Mouse (Mus musculus) right cerebral cortex, postnatal 4 days (tissue): Measurements from ENCODE around the gene Slit3.
A peak's percentile ranks its signal among the peaks of the same experiment; 100 is the strongest.

ENCODE experiments used
- DNase-seq: peaks from one replicate; pipeline ENCODE4 v3.0.0-alpha.2; 2022

Gene Slit3

DNA sequence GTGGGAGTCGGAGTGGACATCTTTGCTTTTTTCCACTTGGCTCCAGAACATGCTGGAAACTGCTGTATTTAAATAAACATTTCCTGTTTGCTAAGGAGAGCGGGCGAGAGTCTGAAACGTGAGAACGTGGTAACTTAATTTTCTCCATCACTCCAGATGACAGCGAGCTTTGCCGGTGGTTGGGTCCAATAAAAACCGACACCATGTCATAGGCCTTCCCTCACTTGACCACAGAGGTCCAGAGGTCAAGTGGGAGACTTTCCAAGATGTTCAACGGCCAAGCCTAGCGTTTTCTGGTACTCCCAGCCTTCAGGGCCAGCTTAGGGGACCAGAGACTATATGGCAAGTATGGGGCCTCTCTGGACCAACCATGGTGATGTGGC, 4.1 kb downstream of the Slit3 start:
- DNase-seq: no peak

DNA sequence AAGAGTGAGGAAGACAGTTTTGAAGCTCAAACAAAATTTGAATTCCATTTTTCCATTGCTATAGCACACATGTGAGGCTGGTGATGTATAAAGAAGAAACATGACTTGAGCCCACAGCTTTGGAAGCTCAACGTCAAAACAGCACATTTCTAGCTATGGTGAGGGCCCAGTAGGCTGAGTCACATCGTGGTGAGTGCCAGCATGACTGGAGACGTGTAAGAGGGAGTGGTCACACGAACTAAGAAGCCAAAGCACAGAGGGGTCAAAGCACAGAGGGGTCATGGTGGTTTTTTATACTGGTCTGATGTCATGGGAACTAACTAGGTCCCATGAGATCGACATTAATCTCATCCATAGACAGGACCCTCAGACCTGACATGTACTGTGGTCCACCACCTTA, 10.7 kb downstream of the Slit3 start:
- no peak for DNase-seq

DNA sequence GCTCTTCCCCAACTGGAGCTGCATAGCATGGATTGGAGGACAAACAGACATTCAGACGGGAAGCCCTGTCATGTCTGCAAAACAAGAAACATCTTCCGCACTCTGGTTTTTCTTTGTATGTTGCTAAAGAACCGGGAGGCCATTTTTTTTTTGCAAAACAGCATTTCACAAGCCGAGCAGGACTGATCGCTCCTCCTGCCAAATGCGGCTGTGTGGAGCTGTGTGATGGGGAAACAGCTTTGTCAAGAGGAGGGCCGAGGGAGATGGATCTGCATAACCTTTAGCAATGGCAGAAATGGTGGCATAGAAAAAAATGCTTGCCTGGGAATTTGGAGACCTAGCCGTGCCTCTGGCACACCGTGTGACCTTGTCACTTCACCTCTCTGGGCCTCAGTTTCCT, 15.6 kb downstream of the Slit3 start:
- no peak for DNase-seq

DNA sequence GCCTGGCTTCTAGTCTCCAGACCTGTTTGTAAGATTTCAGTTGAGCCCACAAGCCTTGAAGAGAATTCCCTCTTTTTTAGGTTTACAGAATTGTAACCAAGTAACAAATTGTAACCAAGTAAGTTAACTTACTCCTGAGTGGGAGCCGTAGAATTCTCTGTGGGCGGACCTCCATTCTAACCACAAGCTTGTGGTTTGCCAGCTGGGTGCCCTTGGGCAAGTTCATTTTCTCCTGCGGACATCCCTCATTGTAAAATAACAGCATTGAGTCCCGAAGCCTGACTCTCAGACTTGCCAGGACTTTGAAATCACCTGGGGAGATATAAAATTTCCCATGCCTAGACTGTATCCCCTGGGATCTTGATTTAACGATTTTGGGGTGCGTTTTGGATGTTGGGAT, 19.1 kb downstream of the Slit3 start:
- DNase-seq: no peak

DNA sequence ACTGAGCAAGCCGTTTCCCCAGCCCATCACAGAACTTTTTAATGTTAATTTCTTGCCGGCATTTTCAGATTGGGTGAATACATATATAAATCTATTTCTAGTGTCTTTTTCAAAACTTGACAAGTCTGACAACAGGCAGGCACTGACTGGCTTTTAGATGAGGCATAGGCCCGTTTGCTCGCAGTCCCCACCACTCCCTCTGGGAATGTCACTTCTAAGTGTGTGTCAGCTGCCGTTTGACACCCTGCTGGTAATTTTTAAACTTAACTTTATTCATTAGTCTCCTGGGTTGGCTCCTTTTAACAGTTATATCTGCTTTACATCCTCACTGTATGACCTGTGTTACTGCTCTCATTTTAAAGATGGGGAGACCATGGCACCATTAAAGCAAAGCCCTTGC, 21.2 kb downstream of the Slit3 start:
- DNase-seq: no peak

DNA sequence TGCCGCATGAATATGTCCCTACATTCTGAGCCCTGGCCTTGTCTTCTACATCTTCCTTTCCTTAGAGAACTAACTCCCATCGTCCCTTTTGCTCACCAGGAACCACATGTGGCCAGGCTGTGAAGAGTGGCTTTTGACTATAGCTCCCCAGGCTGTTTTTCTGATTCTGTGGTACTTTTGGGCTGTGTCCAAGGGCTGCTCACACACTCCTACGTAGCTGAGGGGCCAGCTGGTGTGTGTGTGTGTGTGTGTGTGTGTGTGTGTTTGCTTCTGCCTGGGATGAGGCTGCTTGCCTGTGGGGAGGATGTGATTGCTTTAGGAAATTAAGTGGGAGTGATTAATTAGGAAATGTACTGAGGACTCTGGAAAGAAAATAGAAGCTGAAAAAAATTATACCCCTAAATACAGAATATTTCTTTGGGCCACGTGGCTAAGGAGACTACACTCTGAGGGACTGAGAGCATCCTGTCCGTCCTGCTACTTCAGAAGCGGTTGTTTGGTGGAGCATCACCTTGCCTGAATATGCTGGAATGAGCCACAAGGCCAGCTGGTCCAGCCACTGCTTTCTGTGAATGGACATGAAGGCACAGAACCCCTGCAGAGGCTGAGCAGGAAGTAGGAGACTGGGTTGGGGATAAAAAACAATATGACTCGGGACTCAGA, 21.8 kb downstream of the Slit3 start:
- DNase-seq: peak; percentile 57

DNA sequence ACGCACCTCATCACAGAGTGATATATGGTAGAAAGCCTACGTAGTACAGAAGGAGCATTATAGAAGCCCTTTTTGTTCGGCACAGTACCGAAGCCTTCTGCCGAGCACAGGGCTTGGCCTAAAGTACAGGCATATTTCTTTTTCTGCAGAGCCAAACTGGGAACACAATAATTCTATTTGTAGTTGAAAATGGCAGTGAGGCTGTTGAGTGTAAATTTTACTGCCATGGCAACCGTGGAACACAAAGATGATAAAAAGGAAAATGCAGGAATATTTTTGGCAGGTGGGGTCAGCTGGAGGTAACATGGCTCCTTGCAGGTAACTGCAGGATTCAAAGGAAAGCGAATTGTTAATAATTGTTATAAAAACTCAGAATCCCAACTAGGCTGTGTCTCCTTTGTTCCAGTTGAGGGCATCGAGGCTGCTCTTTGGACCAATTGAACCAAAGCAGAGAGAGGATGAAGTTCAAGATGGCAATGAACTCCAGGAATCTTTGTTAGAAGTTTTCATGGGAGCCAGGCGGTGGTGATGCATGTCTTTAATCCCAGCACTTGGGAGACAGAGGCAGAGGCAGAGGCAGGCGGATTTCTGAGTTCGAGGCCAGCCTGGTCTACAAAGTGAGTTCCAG, 26.9 kb downstream of the Slit3 start:
- no peak for DNase-seq

DNA sequence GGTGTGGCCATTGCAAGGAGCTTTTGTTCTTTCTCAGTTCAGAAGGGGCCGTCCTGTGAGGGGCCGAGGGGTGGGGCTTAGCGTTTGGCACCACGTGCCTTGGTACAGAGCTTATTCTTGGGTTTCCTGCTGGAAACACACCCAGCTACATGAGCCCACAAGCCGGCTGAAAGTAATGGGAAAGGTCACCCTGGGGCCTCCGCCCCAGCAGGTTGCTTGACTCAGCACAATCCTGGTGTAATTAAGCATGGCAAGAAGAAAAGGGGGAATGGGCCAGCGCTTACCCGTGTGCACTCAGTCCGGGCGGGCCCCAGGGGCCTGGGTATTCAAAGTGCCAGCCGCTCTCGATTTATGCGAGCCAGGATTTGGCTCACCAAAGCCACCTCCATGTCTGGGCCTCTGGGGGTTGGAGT, 30.5 kb downstream of the Slit3 start:
- no peak for DNase-seq

DNA sequence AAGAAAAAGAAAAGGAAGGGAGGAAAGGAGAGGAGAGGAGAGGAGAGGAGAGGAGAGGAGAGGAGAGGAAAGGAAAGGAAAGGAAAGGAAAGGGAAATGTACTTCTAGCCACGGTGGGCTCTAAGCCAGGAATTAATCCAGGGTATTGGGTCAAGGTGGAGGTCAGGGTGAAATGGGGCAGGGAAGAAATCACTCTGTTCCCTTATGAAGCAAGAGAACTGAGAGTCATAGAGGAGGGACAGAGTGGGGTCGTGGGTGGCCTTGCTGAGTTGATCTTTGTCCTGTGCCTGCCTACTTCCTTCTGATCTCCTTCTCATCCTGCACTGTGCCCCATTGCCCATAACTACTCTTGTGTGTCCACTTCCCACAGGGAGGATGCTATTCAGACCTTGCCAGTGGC, 31.9 kb downstream of the Slit3 start:
- no peak for DNase-seq

DNA sequence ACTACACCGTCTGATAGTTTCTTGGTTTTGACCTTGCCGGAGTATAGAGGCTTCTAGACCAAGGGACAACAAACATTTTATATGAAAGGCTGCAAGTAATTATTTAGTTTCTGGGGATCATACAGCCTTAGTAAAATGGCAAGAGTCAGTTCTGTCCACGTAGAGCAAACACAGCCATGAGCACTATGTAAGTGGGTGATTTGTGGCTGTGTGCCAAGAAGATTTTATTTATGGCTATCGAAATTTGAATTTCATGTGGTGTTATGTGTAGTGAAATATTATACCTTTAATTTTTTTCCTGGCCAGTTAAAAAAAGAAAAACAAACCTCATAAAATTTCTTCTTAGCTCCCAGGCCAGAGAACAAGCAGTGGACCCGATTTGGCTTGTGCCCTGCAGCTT, 33.4 kb downstream of the Slit3 start:
- DNase-seq: no peak

DNA sequence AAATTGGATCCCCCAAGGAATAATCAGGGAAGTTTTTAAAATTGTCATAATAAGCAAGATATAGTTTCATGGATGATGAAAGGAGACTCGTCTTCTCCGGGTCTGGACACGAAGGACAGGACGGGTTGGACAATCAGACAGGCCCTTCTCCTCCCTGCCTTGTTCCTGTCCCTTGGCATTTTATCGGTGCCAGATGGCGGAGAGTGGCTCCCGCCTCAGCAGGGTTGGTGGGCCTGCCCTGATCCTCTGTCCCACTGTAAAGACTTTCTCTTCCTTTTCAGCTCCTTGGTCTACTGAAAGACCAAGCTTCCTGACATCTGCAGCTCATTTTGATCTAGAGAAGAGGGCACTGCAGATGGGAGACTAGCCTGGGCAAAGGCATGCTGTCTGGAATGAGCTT, 34.3 kb downstream of the Slit3 start:
- DNase-seq: no peak

DNA sequence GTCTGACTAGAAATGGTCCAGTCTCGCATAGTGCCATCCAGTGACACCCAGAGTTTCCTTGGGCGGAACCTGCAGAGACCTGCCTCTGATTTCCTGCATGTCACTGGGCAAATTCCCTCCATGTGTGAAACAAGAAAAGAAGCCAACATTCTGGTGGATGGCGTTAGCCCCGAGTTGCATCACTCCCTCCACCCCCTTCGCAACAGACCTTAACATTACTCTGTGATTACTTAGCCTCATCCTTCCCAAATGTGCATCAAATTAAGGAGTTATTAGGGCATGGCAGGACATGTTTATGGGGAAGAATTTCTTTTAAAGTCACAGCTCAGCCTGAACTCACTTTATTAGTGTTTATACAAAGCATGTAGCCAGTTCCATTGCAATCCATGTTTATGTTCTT, 35.7 kb downstream of the Slit3 start:
- no peak for DNase-seq

DNA sequence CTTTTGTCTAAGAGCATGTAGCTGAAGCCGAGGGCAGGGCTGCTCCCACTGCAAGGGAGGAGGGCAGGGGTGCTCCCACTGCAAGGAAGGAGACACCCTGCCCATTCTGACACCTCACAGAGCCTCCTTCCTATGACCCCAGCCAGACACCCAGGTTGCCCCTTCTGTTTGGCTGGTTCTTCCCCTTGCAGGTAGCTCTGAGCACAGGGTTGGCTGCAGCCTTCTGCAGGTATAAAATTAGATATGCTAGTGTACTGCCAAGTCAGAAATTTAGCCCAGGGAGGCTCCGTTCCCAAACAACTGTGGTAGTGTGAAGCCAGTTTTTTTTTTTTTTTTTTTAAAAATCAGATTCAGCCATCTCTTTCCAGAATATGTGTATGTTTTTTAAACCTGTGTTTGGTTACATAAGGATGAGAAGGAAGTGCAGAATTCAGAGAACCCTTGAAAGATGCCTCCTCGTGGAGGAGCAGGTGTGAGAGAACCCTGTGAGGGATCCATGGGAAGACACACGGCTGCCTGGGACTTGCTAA, 39.7 kb downstream of the Slit3 start:
- no peak for DNase-seq

DNA sequence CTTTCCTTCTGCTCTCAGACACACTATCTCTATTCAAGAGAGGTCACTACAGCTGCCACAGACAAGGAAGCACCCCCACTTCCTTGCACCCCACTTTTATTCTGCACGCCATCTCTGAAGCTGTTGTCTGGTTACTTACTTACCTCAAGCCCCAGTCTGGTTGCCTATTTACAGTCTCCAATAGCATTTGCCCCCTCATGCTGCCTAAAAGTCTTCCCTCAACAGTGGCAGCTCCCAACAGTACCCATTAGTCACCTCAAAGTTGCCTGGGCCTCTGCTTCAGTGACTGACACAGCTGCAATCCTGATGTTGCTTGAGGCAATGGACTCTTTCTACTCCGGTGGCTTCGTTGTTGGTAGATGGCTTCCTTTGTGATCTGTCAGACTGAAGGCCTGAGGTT, 42.4 kb downstream of the Slit3 start:
- DNase-seq: no peak

DNA sequence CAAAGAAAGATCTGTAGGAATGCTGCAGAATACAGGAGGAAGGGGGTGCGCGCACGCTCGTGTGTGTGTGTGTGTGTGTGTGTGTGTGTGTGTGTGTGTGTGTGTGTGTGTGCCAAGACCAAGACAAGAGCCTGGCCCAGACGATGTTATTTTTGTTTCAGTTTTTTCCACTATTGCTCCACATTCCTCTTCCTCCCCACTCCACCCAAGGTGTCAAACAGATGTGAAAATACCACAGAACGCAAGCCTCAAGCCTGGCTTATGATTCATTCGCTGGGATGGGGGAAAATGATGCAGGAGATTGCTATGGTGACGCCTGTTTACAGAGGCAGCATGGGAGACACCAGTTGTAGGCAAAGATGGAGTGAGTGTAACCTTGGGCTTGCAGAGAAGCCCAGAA, 46.2 kb downstream of the Slit3 start:
- no peak for DNase-seq

DNA sequence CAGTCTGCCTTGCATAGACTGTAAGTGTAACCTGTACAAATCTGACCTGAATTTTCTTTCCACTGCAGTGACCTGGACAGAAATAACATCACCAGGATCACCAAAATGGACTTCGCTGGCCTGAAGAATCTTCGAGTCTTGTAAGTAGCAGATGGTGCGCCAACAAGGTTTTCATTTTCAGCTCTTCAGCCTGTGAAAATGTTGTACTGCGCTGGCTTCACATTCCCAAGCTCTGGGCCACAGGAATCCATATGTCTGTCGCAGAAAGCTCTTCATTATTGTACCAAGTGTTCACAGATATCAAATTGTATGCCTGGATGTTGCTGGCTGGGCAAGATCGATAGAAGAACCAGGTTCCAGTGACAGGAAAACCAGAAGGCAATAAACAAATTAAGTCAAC, 50.5 kb downstream of the Slit3 start:
- no peak for DNase-seq

DNA sequence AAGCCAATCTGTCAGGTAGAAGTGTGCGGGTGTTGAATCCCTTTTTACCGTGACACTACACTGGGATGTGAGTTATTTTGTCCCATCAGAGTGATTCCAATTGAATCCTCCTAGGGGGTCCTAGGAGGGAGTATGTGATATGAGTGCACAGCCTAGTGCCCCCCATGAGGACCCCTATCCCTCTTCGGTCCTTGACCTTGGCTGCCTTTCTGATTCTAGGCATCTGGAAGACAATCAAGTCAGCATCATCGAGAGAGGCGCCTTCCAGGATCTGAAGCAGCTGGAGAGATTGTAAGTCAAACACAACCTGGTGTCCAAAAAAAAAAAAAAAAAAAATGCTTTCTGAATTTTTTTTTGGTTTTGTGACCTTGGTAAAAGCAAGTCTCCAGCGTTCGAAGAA, 56.5 kb downstream of the Slit3 start:
- no peak for DNase-seq

DNA sequence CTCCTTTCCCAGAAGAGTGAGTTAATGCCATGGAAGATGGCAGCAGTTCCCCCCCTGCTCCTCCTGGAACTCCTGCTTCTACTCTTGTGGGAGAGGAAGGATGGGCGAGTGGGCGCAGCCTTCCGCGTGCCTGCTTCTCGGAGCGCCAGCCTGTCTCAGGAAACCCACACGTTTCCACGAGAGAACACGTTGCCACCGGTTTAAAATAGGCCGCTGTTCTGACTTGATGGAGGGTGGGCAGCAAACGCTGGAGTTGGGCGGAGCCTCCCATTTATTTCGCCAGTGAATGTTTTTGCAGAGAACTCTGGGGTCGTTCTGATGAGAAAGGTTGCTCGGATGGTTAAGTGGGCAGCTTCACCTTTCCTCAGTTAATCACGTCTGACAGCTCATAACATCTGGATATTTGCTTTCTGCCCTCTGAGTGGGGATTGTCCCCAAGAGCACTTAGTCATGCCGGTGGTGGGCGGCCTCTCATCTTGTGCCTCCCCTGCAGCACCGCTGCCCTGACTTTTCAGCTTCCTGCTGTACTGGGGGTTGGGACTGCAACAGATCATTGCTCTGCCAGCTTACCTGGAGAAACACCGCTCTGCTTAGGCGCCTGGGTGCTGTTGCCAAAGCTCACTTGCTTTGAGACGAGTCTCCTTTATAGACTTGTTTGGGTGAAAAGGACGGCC, 57.3 kb downstream of the Slit3 start:
- no peak for DNase-seq

DNA sequence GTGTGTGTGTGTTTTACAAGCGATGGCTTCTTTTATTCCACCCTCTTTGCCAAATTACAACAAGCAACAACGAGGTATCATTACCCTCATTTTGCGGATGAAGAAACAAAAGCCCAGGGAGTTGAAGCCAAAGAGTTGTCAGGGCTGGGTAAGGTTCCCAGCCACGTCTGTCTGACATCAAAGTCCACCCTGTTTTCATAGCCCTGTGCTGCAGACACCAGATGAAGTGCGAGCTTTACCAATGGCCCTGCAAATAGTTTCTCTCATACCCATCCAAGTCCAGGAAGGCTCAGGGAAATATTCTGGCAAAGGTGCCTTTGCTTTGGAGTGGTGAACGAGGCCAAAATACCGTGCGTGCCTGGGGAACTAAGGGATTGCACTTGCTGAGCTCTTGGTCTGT, 58.3 kb downstream of the Slit3 start:
- no peak for DNase-seq

DNA sequence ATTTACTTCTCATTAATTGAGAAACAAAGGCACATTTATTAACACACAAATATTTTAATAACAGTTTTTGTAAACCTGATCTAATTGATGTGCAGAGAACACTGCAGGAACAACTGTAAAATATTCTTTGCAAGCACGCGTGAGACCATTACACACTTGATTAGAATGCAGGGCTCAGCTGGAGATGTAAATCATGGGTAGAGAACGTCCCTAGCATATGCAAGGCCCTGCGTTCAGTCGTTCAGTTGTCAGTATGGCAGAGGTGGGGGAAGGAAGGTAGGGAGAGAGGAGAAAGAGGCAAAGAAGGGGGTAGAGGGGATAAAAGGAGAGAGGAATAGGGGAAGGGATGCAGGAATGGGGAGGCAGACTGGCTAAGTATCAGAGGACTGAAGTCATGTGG, 61.9 kb downstream of the Slit3 start:
- no peak for DNase-seq

DNA sequence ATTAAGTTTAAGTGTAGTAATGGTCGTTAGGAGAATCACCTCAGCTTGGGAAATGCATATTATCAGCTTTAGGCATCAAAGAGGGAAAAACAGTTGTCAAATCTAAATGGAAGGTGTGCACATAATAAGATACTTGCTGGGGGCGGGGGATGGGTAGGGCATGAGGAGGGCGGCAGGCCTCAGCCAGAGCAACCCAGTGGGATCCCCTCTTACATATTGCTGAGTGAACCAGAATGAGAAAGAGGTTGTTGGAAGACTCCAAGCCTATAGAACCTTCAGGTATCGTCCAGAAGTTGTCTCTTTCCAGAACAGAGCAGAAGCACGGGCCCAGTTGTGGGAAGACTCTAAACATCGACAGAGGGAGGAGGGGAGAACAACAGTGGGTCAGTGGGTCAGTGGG, 73.8 kb downstream of the Slit3 start:
- DNase-seq: no peak

DNA sequence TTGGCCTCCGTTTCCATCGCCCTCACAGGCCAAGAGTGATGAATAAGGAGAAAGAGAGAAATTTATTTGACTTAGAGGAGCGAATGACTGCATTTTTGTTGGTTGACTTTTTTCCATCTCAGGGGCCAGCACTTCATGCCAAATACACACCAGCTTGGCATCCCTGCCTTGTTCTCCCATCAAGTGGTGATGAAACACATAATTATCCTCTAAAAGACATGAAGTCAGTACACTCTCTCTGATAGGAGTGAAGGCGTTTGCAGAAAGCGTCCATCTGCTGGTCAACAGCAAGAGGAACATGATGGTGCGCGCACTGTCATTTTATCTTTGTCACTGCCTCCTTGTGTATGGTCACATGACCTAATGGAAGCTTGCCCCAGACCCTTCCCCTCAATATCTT, 75.8 kb downstream of the Slit3 start:
- no peak for DNase-seq

DNA sequence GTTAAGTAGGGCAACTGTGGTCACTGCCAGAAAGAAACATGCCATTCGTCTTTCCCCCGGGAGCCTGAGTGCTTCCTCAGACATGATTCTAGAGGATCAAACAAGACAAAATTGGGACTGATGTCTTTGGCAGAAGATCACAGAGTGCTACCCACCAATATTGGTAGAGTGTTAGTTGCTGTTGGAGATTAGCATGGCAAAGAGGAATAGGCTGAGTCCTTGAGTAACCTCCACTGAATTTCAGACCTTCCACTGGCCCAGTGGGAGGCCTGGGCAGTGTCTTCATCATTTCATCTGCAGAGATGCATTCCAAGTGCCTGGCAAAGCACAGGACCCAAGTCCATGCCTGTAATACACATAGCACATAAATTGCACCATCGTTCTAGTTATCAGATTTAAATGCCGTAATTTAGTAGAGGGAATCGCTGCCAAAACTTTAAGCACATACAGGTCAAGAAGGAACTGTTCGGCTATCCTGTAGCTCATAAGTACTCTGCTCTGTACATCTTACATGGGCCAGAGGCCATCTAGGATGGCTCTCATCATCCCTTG, 77.6 kb downstream of the Slit3 start:
- DNase-seq: no peak

DNA sequence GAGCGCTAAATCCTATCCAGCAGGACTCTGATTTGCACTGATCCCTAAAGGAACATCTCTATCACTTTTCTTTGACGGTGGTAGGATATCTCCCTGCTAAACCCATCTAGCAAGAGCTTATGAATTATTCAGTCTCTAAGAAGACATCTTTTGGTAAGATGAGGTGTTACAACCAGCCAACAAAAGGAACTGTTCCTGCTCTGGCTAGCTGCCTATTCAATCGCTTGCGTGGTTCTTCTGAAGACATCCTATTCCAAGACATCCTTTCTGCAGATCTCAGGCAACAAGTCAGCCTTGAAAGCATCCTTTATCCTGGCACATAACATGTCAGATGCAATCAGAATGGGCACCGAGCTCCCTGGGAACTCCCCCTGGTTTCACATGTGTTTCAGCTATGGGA, 81.3 kb downstream of the Slit3 start:
- no peak for DNase-seq
